Mouse (Mus musculus) heart, postnatal 36 days (tissue): ENCODE results near the gene Lmnb2. TPM values are rescaled to one million over a fixed set of nuclear protein-coding genes. Genes with fewer than 3 reads are reported as not detected.

Experiments used
- DNase-seq, 2 experiments: peaks; one replicate each; pipeline ENCODE4 v3.0.0; 2021 to 2022
- intact Hi-C: fragments of 180-260 bp; cut with DNase I; formaldehyde crosslinking; loops from one replicate; pipeline ENCODE4 v1.15.1; 2025
- total RNA-seq, 2 experiments: library from RNA; stranded (reverse); gene quantifications; 2 replicates each; pipeline ENCODE4 v1.2.3; 2021

Gene Lmnb2
- total RNA-seq, 2 experiments from 2014 or later: 3.6 to 4.9 TPM

- intact Hi-C loops: no loop called here
- DNase-seq: peak in 1 of 2 experiments; percentile 43
Observed at GRCm38 (mm10) chr10:80947802-80948201, 29.8 kb upstream of the Lmnb2 start.

GRCm38 (mm10) chr10:80946684-80947437 lies 28.8 kb upstream of the Lmnb2 start:
- no peak for DNase-seq
- intact Hi-C loops: no loop called here

DNA sequence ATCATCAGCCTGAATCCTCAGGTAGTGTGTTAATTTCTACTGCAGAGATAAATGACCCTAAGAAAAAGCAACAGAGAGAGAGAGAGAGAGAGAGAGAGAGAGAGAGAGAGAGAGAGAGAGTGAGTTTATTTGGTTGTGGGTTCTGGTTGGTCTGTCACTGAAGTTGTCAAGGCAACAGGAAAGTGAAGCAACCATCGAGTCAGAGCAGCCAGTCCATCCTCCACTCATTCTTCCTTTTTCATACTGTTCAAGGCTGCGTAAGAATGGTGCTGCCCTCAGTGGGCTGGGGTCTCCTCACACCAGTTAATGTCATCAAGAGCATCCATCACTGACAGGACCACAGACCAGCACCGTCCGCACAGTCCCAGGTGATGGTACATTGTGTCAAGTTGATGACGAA lies 26.2 kb upstream of the Lmnb2 start:
- DNase-seq: no peak
- intact Hi-C loops: no loop called here

DNA sequence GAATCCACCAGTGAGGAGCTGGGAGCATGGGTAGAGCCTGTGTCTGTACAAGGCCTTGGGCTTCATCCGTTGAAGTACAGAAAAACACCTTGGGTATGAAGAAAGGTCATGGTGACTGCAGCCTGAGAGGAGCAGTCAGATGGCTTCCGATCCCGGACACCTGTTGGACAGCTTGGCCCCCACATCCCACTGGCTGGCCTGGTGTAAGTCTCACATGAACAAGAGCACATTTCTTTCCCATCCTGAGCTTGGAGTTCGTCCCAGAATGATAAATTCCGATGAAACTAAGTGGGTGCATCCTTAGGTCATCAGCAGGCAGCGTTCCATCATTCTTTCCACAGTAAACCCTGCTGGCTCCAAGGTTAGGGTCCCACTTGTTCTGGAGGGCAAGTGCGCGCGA lies 25.7 kb upstream of the Lmnb2 start:
- DNase-seq: no peak
- intact Hi-C loops: no loop called here

GRCm38 (mm10) chr10:80942919-80943318 lies 24.9 kb upstream of the Lmnb2 start:
- intact Hi-C loops: no loop called here
- no peak for DNase-seq

GRCm38 (mm10) chr10:80940988-80941347 lies 22.9 kb upstream of the Lmnb2 start:
- DNase-seq: no peak
- intact Hi-C loops: no loop called here

- intact Hi-C loops: no loop called here
Observed at GRCm38 (mm10) chr10:80940320-80940987, 22.4 kb upstream of the Lmnb2 start.

DNA sequence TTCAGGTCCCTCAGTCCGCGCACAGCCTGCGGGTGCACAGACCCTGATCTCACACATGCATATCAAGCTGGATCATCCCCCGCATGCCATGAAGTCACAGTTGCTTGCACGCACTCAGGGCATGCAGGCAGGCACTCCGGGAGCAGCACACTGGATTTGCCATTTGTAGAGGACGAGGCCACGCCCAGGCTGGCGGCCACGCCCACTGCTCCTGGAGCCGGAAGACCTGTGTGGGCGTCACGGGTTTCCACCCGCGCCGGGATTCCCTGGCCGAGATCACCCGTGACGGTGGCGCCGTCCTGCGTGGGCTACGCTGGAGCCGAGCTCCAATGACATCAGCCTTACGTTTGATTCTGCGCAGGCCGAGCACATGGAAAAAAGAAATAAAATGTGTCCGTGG lies 21.6 kb upstream of the Lmnb2 start:
- peak; percentile 78 to 82 for DNase-seq
- intact Hi-C loops: no loop called here

More at GRCm38 (mm10) chr10:80940320-80940987, 22.4 kb upstream of the Lmnb2 start:
- peak; percentile 61 to 69 for DNase-seq

DNA sequence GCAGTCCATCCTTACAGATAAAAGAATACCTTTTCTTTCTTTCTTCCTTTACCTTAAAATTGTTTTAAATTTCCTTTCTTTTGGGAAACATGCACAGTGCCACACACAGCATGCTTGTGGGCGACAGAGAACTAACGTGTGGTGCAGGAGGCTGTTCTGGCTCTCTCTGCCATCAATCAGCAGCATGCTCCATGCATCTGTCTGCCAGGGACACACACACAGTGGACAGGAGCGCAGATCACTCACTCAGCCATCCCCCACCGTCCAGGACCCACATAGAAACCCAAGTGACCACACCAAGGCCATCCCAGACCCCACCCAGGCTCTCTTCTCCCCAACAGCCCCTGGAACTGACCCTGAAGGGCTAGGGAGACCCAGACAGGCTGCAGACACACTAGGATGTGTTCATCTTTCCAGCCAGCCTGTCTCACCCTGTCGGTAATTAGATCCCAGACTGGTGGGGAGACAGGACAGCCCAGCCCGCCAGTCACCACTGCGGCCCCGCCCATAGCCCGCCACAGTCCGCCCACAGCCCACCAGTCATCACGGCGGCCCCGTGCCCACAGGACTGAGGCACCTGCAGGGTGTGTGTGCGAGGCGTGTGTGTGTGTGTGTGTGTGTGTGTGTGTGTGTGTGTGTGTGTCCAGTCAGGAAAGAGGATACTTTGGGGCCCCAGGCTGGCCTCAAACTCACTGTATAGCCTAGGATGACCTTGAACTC lies 20.9 kb upstream of the Lmnb2 start:
- intact Hi-C loops: no loop called here
- no peak for DNase-seq

DNA sequence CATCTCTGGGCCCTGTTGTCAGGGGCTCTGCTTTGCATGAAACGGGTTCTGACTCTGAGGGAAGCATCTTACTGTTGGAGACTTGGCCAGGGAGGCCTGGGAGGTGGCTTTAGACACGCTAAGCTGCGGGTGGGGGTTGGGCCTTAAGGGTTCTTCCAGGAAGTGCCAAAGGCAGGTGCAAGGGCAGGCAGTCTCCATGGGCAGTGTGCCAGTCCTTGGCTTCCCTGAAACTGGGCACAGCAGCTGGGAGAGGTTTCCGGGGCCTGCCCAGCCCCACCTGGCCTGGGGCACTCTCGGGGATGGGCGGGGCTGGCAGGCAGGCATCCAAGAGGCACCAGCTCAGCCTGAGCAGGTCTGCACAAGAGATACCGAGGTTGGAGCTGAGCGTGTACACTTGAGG lies 19.6 kb upstream of the Lmnb2 start:
- peak in 1 of 2 experiments; percentile 40 for DNase-seq
- intact Hi-C loops: no loop called here

GRCm38 (mm10) chr10:80936810-80937164 lies 18.7 kb upstream of the Lmnb2 start:
- intact Hi-C loops: no loop called here
- DNase-seq: no peak

GRCm38 (mm10) chr10:80936135-80936809 lies 18.2 kb upstream of the Lmnb2 start:
- intact Hi-C loops: no loop called here
- peak; percentile 79 to 81 for DNase-seq

- intact Hi-C loops: no loop called here
- DNase-seq: no peak
Observed at GRCm38 (mm10) chr10:80935698-80936097, 17.7 kb upstream of the Lmnb2 start.

DNA sequence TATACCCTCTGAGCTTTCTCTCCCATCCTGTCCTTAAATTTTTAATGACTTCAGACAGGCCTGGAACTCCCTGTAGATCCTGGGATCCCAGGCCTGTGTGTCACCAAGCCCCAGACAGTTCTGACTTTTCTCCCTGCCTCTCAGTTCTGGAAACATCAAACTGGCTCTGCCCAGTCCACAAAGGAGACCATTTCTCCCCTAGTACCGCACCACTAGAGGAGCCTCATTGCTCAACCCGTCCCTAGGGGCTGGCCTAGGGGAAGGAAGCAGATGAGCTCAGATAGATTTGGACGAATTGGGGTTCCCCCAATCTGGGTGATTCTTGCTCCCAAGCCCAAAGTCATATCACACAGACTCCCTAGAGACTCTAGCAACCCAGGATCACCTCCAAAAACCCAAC lies 17.2 kb upstream of the Lmnb2 start:
- no peak for DNase-seq
- intact Hi-C loops: no loop called here

GRCm38 (mm10) chr10:80934136-80934985 lies 16.3 kb upstream of the Lmnb2 start:
- intact Hi-C loops: no loop called here

GRCm38 (mm10) chr10:80933421-80933979 lies 15.5 kb upstream of the Lmnb2 start:
- peak in 1 of 2 experiments; percentile 61 for DNase-seq
- intact Hi-C loops: no loop called here

More at GRCm38 (mm10) chr10:80934136-80934985, 16.3 kb upstream of the Lmnb2 start:
- DNase-seq: no peak

GRCm38 (mm10) chr10:80932700-80933420 lies 14.8 kb upstream of the Lmnb2 start:
- no peak for DNase-seq
- intact Hi-C loops: no loop called here

DNA sequence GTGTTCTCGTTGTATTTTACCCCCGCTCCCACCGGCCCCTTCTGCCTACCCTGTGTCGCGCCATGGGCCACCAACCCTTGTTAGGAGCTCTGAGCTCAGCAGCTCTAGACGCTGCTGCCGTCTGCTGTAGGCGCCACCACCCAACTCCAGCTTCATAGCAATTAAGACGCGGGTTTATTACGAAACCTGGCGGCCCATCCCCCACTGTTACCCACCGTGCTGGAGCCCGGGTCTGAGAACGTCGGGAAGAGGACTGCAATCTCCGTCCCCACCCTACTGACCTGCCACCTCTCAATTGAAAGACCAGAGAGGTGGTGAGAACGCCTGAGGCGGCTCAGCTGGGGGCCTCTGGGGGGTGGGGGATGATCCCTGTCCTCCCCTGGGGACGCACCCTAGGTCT lies 14.2 kb upstream of the Lmnb2 start:
- peak in 1 of 2 experiments; percentile 41 for DNase-seq
- intact Hi-C loops: no loop called here

GRCm38 (mm10) chr10:80931695-80932094 lies 13.7 kb upstream of the Lmnb2 start:
- intact Hi-C loops: no loop called here
- DNase-seq: no peak
